Mouse (Mus musculus) lung, postnatal 0 days (tissue): ENCODE measurements around the gene Agmo.

ENCODE experiments used
- CTCF ChIP-seq: IDR thresholded peaks from 2 replicates; pipeline ENCODE4 v1.5.1; 2016; ENCODE audit warnings: antibody characterized with exemption, mild to moderate bottlenecking
- EP300 ChIP-seq: IDR thresholded peaks from 2 replicates; pipeline ENCODE4 v1.6.1; 2016; ENCODE audit warnings: antibody characterized with exemption, mild to moderate bottlenecking, control low read depth

DNA sequence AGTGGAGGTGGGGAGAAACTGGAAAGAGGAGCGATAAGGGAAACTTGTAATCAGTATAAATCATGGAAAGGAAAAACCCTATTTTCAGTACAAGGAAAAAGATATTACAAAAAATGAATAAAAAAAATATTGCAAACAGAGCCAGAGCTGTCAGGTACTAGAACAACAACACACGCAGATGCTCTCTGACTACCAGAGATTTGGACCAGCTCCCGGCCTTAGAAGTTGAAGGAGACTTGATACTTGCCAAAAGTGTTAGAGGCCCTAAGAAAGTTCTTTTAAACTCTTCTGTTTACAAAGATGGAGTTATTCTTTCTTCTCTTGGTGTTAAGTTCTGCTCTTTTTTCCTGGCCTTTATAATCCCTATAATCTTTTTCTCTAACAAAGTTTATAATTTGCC, 246.6 kb downstream of the Agmo start:
- TF ChIP-seq CTCF = no peak
- TF ChIP-seq EP300 = no peak
